Mouse (Mus musculus) liver, adult 2 months (tissue): ENCODE results near the gene Bckdhb. TPM values are rescaled to one million over a fixed set of nuclear protein-coding genes. Genes with fewer than 3 reads are reported as not detected.
"Not testable (repeated sequence)": the region's sequence is repeated elsewhere in the genome, so short reads cannot be mapped to it uniquely, and the experiment has no call there.

Experiments
- DNase-seq: peaks from one replicate; pipeline ENCODE4 v3.0.0-alpha.2; 2011; ENCODE audit warnings: low read depth, low spot score; ENCODE audit errors: extremely low read depth
- H3K27ac ChIP-seq: fragments of 200-500 bp; replicated peaks from 2 replicates; pipeline ENCODE4 v1.5.1; 2012; ENCODE audit warnings: low read depth, mild to moderate bottlenecking, control low read depth, inconsistent platforms, low read length; ENCODE audit not compliant: insufficient read depth
- H3K27me3 ChIP-seq: fragments of 200-500 bp; 2 replicates; pipeline ENCODE4 v1.6.1; 2012; ENCODE audit warnings: mild to moderate bottlenecking, moderate library complexity, low read length, inconsistent platforms; ENCODE audit not compliant: control insufficient read depth, insufficient read depth
- H3K36me3 ChIP-seq: fragments of 200-500 bp; 2 replicates; pipeline ENCODE4 v1.6.1; 2012; ENCODE audit warnings: low read length, inconsistent platforms; ENCODE audit not compliant: control insufficient read depth, insufficient read depth
- H3K4me1 ChIP-seq: fragments of 200-500 bp; 2 replicates; pipeline ENCODE4 v1.6.1; 2011; ENCODE audit warnings: low read length; ENCODE audit not compliant: control insufficient read depth, insufficient read depth
- H3K4me3 ChIP-seq: fragments of 200-500 bp; 2 replicates; pipeline ENCODE4 v1.5.1; 2011; ENCODE audit warnings: low read depth, mild to moderate bottlenecking, control low read depth, low read length, moderate library complexity; ENCODE audit not compliant: insufficient read depth
- H3K79me2 ChIP-seq: fragments of 200-500 bp; 2 replicates; pipeline ENCODE4 v1.6.1; 2012; ENCODE audit warnings: inconsistent platforms, mild to moderate bottlenecking, low read length, moderate library complexity; ENCODE audit not compliant: control insufficient read depth, insufficient read depth
- H3K9ac ChIP-seq: fragments of 200-500 bp; 2 replicates; pipeline ENCODE4 v1.6.1; 2012; ENCODE audit warnings: low read depth, mild to moderate bottlenecking, control low read depth, inconsistent platforms, low read length
- CTCF ChIP-seq: fragments of 200-500 bp; IDR thresholded peaks from 2 replicates; pipeline ENCODE4 v1.5.1; 2011; ENCODE audit warnings: low read depth, low read length, control low read depth
- POLR2A ChIP-seq: fragments of 200-500 bp; IDR thresholded peaks from 2 replicates; pipeline ENCODE4 v1.6.1; 2011; ENCODE audit warnings: low read length, control low read depth; ENCODE audit not compliant: insufficient read depth; ENCODE audit errors: extremely low read depth
- WGBS: fragments of 180-500 bp; shearing (Covaris S2); methylation state at CpG from one replicate; pipeline ENCODE4 v1.1.7; 2018; 5-methylcytosine and 5-hydroxymethylcytosine counted together
- polyA plus RNA-seq: library from polyadenylated mRNA; depleted of rRNA; stranded (reverse); fragments of >200 nt; gene quantifications from 2 replicates; pipeline ENCODE4 v1.2.3, GENCODE M21; 2012
- total RNA-seq: library from RNA; depleted of rRNA; stranded (reverse); fragments of >200 nt; gene quantifications from 2 replicates; pipeline ENCODE4 v1.2.3, GENCODE M21; 2014

The Bckdhb gene
- total and polyA plus RNA-seq, 2 experiments = 76.8 to 99.6 TPM

DNA sequence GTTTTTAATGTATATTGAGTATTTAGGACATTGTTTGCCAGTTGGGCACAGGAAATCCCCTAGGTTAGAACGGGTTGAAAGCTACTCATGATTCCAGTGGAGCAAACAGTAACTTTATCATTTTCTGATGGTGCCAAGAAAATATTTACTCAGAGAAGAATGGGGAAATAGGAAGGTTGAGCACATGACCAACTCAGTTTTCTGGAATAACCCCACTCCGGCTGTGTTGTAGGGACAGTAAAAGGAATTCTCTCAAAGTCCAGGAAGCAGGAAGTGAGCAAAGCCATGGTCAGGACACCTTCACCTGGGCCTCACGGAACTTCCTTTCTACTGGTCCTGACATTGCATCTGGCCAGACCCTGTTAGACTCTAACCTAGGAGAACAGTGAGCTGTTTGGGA, 122.5 kb downstream of the Bckdhb start:
- Histone ChIP-seq H3K36me3 (no peaks in the 10 kb centered on the region), H3K79me2 (no peaks in the 10 kb centered on the region), H3K4me3 (no peak overlapping the region), H3K4me1 (peaks cover 2% of the 10 kb centered on the region), H3K27me3 (no peaks in the 10 kb centered on the region), H3K9ac (no peak overlapping the region), H3K27ac (no peak overlapping the region)
- peak; percentile 78 for DNase-seq
- 24% methylated on average over 3 of the region's 3 CpGs for WGBS
- TF ChIP-seq CTCF = no peak
- no peak for TF ChIP-seq POLR2A

DNA sequence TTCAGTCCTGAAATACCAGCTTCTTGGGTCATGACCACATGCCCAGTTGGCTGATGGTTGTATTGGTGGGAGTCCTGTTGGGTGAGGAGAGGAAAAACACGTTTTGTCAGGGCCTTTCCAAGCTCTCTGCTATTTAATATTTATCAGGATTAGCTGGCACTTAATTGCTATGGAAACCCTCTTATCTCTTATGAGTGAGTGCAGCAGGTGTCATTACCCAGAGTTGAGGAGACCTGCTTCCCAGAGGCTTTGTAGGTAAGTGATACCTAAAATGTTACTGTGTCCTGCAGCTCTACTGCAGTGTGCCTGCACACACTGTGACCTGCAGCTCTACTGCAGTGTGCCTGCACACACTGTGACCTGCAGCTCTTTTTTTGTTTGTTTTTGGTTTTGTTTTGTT, 124.2 kb downstream of the Bckdhb start:
- no peak for DNase-seq
- no peak overlapping the region for H3K27ac ChIP-seq
- WGBS = 65% methylated on average over 1 of the region's 1 CpGs
- H3K4me1 ChIP-seq = peaks cover 2% of the 10 kb centered on the region
- H3K27me3 ChIP-seq = no peaks in the 10 kb centered on the region
- H3K9ac ChIP-seq = no peak overlapping the region
- H3K4me3 ChIP-seq = no peak overlapping the region
- no peaks in the 10 kb centered on the region; the same call in 1 of the 2 replicates for H3K36me3 ChIP-seq
- no peaks in the 10 kb centered on the region for H3K79me2 ChIP-seq
- TF ChIP-seq CTCF = no peak

DNA sequence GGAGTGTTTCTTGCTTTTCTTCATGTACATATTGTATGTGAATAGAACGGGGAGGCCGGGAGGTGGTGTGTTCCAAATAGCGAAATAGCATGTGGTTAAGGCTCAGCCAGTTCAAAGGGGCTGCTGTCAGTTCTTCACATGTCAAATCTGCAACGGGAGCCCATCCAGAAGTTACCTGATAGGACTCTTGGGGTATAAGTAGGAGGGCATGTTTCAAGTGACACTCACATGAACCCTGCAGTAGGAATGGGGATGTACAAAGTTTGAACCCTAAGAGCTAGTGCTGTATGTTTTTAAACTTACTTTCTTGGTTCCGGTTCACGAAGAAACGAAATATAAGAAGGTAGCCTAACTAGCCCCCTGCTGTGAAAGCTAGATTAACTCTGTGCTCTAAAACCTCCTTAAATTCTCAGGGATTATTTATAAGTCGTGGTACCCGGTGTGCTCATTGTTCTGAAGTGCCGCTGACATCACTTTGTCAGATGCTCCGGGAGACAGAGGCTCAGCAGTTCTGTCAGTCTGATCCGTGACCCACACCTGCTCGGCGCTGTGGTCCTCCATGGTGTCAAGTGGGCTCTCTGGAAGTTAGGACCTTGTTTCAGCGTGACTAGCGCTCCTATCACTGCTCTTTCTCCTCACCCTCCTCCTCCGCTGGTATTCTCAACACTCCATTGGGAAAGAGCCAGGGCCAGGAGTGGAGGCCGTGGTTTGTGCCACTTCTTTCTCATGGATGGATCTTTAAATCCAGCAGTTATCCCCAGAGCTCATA, 126.1 kb downstream of the Bckdhb start:
- Histone ChIP-seq H3K36me3 (no peaks in the 10 kb centered on the region; the same call in 1 of the 2 replicates), H3K4me3 (no peak overlapping the region), H3K27me3 (no peaks in the 10 kb centered on the region), H3K4me1 (peaks cover 2% of the 10 kb centered on the region), H3K79me2 (no peaks in the 10 kb centered on the region), H3K27ac (no peak overlapping the region), H3K9ac (no peak overlapping the region)
- DNase-seq = no peak
- TF ChIP-seq POLR2A = no peak
- no peak for TF ChIP-seq CTCF
- 95% methylated on average over 18 of the region's 18 CpGs for WGBS

GRCm38 (mm10) chr9:84055125-84055807, 130.3 kb downstream of the Bckdhb start:
- Histone ChIP-seq H3K27ac (no peak overlapping the region), H3K27me3 (no peaks in the 10 kb centered on the region), H3K4me3 (no peak overlapping the region), H3K36me3 (no peaks in the 10 kb centered on the region; the same call in 1 of the 2 replicates), H3K79me2 (no peaks in the 10 kb centered on the region), H3K9ac (no peak overlapping the region), H3K4me1 (no peaks in the 10 kb centered on the region)
- TF ChIP-seq CTCF (no peak), POLR2A (no peak)
- DNase-seq = no peak
- 94% methylated on average over 7 of the region's 7 CpGs for WGBS

GRCm38 (mm10) chr9:84060781-84061180, 135.8 kb downstream of the Bckdhb start:
- H3K79me2 ChIP-seq, H3K4me1 ChIP-seq, H3K27me3 ChIP-seq, H3K4me3 ChIP-seq, H3K9ac ChIP-seq, H3K36me3 ChIP-seq, DNase-seq, H3K27ac ChIP-seq: not testable (repeated sequence)
- 80% methylated on average over 4 of the region's 4 CpGs for WGBS

GRCm38 (mm10) chr9:84063617-84064016, 138.7 kb downstream of the Bckdhb start:
- Histone ChIP-seq H3K4me3 (no peak overlapping the region), H3K79me2 (no peaks in the 10 kb centered on the region; the same call in 1 of the 2 replicates), H3K9ac (no peak overlapping the region), H3K4me1 (no peaks in the 10 kb centered on the region), H3K27me3 (no peaks in the 10 kb centered on the region), H3K27ac (no peak overlapping the region), H3K36me3 (peaks cover 2% of the 10 kb centered on the region; the same call in 1 of the 2 replicates)
- no peak for DNase-seq
- TF ChIP-seq POLR2A (no peak), CTCF (no peak)
- 93% methylated on average over 3 of the region's 3 CpGs for WGBS
